Mouse (Mus musculus) bone marrow macrophage, adult 2 months (primary cell): ENCODE results near the gene Trappc4.
"Not testable (repeated sequence)": the region's sequence is repeated elsewhere in the genome, so short reads cannot be mapped to it uniquely, and the experiment has no call there.

Source experiments
- CTCF ChIP-seq: IDR thresholded peaks from 2 replicates; pipeline ENCODE4 v1.5.1; 2012; ENCODE audit warnings: low read depth, mild to moderate bottlenecking, low read length, moderate library complexity
- POLR2A ChIP-seq: IDR thresholded peaks from 2 replicates; pipeline ENCODE4 v1.6.1; 2012; ENCODE audit warnings: mild to moderate bottlenecking, low read depth, low read length, borderline replicate concordance

- TF ChIP-seq CTCF, POLR2A: not testable (repeated sequence)
Measured at GRCm38 (mm10) chr9:44408693-44409092, 1.3 kb upstream of the Trappc4 start.
